Mouse (Mus musculus) urinary bladder, postnatal 14 days (tissue): ENCODE data around the gene Prelp.
"Not testable (repeated sequence)": the region's sequence is repeated elsewhere in the genome, so short reads cannot be mapped to it uniquely, and the experiment has no call there.

Source experiments
- DNase-seq: peaks from one replicate; pipeline ENCODE4 v3.0.0; 2021; ENCODE audit warnings: low spot score

Prelp gene

DNA sequence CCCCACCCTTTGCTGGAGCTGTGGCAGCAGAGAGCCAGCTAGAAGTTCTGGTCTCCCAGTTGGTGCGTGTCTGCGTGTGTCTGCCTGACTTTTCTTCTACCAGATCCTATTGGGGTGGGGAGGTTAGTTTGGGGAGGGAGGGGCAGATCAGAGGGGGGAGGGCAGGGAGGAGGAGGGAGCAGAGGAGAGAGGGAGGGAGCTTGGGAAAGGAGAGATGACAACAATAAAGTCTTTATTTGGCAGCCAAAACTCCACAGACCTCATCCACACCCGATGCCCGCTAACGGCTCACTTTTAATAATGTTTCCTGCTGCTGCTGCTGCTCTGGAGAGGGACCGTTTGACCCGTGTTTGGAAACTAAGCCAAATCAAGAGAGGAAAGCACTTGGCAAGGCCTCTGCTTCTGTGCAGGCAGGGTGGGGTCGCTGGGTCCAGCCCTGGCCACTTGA is at the start of gene Prelp:
Gene Prelp (minus strand): TSS at position 111 of the 448 bp plus-strand sequence.
- peak; percentile 47 for DNase-seq

GRCm38 (mm10) chr1:133969427-133969826 is 48.2 kb upstream of the Prelp start:
- DNase-seq, result no peak

GRCm38 (mm10) chr1:133968788-133969325 is 47.6 kb upstream of the Prelp start:
- no peak for DNase-seq

- DNase-seq, result peak; percentile 67
Observed at GRCm38 (mm10) chr1:133967481-133968017, 46.3 kb upstream of the Prelp start.

GRCm38 (mm10) chr1:133966044-133966443 is 44.8 kb upstream of the Prelp start:
- no peak for DNase-seq

DNA sequence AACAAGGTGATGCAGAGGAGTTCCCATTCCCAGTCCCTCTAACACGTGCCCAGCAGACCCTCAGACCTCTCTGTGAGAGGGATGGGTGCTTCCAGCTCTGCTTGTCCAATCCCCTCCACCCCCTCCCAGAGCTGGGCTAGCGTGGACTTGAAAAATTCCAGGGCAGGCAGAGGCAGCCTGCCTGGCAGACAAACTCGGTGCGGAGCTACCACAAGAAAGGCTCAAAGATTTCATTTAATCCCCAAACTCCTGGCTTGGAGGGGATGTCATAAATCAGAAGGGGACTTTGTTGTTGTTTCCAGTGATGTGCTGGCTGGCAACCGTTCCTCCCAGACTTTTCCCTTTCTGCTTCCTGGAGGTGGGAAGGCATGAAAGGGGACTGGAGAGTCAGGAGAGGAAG is 44.1 kb upstream of the Prelp start:
- peak; percentile 68 for DNase-seq

GRCm38 (mm10) chr1:133964742-133965141 is 43.5 kb upstream of the Prelp start:
- no peak for DNase-seq

- not testable (repeated sequence) for DNase-seq
Observed at GRCm38 (mm10) chr1:133963578-133963977, 42.4 kb upstream of the Prelp start.

GRCm38 (mm10) chr1:133963128-133963527 is 41.9 kb upstream of the Prelp start:
- DNase-seq, result not testable (repeated sequence)

DNA sequence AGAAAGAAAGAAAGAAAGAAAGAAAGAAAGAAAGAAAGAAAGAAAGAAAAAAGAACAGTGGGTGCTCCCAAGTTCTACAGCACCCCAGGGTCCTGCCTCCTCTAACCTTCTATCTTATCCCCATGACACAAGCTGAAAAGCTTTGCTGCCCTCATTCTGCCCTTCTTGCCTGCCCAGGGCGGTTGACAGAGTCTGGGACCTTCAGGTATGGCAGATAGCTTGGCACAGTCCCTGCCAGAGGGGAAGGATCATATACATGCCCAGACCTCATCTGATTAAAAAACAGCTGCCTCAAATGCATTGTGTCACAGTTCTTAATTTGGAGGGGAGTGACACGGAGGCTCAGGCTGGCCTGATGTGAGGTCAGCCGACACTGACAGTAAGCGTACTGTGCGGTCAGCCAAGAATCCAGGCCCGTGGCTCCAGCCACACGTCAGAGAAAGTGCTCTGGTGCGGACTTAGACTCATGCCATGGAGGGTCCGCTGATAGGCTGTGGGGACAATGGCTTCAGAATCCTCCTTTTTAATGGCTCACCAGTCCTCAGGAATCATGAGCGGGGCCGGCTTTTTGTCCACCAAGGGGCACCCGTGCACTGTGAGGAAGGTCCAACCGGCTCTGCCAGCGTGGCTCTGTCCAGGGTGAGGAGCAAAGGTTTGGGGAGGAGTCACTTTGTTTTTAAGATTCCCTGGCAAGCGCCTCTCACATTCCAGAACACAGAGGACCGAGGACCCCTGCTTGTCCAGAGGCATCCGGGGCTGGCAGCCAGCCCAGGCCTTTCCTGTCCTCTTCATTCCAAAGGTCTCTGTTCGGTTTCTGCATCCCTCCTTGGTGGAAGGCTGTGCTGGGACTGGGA is 40.3 kb upstream of the Prelp start:
- peak; percentile 86 for DNase-seq

DNA sequence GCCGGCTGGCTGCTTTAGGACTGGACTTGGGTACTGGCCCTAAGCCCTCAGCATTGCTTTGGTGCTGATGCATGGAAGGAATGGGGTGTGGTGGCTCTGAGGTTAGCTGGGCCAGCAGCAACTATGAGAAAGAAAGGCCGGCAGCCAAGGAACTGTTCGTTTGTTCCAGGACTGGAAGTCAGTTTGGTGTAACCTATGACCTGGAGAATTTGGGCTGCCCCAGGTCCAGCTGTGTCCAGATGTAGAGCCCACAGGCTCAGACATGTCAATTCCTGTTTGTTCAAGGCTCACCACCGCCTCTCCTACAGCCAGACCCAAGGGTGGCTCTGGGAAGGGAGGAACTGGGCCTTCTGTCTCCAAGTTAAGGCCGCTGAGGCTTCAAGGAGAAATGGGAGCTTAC is 38.3 kb upstream of the Prelp start:
- peak; percentile 71 for DNase-seq

DNA sequence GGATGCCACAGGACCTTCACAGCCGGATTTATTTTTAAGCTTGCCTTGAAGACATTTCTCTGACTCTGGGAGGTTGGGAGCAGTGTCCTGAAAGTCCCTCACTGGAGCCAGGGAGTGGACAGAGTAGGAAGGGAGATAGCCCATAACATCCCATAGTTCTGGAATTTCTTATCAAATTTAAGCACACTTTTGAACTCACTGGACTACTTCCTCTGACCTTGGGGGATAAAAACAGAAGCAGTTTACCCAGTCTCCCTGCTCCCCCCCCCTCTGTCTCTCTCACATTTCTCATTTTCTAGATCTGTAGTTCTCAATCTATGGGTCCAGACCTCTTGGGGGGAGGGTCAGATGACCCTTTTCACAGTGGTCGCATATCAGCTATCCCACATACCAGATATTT is 32.8 kb upstream of the Prelp start:
- DNase-seq, result no peak

GRCm38 (mm10) chr1:133953261-133953742 is 32.1 kb upstream of the Prelp start:
- DNase-seq, result peak; percentile 50

- no peak for DNase-seq
Observed at GRCm38 (mm10) chr1:133951598-133951997, 30.4 kb upstream of the Prelp start.

DNA sequence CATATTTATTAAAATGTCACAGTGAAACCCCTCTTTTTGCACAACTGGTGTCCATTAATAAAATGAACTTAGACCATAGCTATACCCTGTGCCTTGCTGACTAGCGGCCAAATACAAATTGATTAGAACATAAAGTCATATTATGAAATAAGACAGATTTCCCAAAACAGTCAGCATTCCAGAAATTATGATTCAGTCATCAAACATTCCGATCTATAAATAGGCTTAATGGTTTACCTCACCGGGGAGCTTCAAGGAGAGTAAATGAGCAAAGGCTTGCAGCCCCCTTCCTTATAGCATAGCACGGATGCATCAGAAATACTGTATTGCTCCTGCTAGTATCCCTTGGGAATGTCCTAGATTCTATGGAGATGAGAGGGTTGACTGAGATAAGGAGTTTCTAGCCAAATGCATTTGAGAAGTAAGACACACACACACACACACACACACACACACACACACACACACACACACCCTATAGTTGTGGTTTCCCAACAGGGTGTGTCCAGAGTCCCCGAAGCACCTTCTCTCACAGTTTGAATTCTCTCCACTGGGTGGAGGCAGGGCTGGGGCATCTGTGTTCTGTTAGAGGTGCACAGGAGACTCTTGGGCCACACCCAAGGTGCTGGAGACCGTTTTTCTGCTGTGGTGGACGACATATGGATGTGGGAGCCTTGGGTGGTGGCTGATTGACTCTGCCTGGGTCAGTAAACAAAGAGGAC is 29.0 kb upstream of the Prelp start:
- no peak for DNase-seq

DNA sequence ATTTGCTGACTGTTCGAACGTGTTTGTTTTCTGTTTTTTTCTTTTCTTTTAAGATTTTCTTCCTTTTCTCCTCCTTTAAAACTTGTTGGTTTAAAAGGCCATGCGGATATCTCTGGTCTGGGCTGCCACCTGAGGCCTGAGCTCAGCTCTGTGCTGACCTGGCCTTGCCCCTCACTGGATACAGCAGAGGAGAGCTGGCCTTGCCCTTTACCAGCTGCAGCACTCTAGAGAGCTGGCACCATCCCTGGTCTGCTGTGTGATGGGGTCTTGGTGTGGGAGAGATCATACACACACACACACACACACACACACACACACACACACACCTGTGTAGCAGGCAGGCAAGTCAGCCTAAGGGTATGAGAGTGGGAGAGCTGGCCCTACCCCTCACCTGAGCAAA is 23.9 kb upstream of the Prelp start:
- DNase-seq, result no peak

- DNase-seq, result no peak
Observed at GRCm38 (mm10) chr1:133941904-133942303, 20.7 kb upstream of the Prelp start.

DNA sequence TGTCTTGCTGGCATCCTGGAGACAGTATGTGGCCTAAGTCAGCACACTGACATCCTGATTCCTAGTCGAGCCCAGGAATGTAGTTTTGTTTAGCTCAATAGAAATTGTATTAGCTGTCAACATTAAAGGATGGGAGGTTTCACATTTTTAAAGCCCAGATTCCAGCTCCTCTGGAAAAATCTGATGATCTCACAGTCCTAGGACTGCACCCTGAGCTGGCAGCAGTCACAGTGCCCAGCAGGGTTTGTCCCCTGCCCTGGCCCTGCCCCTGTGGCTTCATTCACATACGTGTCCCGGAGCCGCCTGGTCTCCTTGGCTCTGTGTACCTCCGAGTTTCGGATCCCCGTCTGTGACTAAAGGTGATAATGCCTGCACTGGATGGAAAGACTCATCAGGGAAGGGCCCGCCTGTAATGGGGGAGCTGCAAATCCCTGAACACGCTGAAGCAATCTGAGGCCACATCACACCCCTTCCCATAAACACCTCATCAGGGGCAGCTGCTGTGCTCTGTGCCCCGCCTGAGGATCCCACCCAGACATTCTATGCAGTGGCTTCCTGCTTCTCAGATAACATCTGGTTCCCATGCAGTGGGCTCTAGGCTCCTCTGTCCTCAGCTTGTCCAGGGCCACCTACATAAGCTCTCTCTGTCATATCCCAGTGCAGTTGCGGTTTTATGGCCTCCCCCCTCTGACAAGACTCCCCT is 20.1 kb upstream of the Prelp start:
- DNase-seq, result no peak

DNA sequence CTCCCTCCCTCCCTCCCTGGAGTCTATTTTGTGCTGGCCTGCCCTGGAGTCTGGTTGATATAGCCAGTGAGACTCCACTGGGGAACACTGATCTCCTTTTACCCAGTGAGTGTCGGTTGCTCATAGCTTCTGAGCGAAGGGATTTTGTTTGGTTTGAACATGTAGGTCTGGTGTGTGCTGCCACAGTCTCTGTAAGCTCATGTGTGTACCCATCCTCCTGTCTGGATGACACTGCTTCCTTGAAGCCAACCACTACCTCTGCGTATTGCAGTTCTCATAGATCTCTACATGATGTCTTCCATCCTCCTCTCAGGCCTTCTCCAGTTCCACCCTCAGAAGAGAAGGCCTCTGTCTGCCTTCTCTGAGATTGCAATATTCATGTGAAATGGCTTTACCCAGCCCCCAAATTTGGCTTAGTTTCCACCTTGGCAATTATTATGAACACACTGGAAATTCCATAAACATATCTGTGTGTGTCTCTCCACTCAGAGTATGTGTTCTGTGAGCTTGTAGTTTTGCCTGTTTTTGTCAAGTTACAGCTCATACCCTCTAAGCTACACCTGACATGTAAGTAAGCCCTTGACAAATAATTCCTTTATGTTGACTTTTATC is 19.4 kb upstream of the Prelp start:
- no peak for DNase-seq

- no peak for DNase-seq
Observed at GRCm38 (mm10) chr1:133939708-133940107, 18.5 kb upstream of the Prelp start.

DNA sequence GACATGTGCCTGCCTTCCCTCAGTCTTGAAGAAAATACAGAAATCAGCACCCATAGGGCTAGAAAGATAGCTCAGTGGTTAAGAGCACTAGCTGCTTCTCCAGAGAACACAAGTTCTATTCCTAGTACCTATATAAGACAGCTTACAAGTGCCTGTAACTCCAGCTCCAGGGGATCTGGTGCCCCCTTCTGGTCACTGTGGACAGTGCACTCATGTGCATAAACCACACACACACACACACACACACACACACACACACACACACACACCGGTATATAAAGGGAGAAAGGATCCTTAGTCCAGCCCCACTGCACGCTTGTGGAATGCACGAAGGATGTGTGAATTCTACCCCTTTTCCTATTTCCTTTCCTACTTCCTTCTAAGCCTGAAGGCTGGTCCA is 15.0 kb upstream of the Prelp start:
- no peak for DNase-seq
